Mouse (Mus musculus): ENCODE data around the gene Igsf9b. TPM values are rescaled to one million over a fixed set of nuclear protein-coding genes. Genes with fewer than 3 reads are reported as not detected.

The Igsf9b gene
- total and polyA plus RNA-seq, 2 experiments from 2014 or later, result 19.3 to 83.3 TPM

DNA sequence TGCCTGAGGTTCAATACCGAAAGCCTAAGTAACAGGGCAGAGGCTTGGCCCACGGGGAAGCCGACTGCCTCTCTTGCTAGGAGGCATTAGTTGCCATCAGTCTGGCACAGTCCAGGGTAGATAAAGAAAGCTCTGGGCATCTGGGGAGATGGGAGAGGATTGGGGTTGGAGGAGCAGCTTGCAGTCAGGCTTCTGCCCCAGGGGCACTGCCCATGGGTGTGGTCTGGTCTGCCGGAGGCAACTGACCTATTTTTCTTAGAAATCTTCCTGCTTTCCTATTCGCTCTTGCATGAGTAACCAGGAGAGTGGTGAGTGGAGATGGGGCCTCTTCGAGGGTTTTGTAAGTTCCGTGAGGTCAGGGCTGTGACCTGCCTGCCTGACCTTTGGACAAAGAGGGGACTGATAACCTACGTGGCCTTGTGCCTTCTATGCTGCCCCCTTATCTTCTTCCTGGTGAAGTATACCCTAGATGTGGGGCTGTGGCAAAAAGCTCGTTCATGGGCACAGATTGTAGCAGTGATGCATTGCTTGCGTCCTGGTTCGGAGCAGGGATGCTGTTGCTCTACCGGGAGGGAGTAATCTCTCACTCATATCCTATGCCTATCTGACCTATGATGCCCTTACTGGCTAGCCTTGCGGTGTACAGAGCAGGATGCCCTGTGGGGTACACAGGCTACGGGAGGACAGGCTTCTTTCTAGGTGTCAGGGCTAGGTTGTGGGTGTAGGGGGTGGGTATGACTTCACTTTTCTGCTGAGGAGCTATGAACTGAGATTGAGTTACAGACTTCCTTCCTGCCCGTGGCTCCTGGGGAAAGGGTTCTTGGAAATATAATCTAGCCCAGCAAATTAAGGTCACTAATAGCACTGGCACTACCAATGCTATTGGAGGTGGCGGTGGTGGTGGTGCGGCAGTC lies 4.8 kb downstream of the Igsf9b start:
- DNase-seq (ENCODE audit: low spot score) (no peak), ATAC-seq (ENCODE audit: low FRiP score) (no peak)
- peaks cover 54% of the 10 kb centered on the region for H3K4me1 ChIP-seq (ENCODE audit: insufficient read depth, low read length)
- no peaks in the 10 kb centered on the region for H3K9me3 ChIP-seq (ENCODE audit: low read length)
- H3K27me3 ChIP-seq (ENCODE audit: insufficient read depth, low read length), result no peaks in the 10 kb centered on the region
- WGBS, result 68% methylated on average over 17 of the region's 17 CpGs
- H3K4me3 ChIP-seq (ENCODE audit: low read depth, low read length), result 0 out of 2 replicates have a peak overlapping the region, but pooled peaks have one; percentile 2
- H3K9ac ChIP-seq (replicated peaks; ENCODE audit: low read length, poor library complexity, severe bottlenecking), result peak overlapping the region; percentile 33; the same call in 1 of the 2 replicates
- no peak for TF ChIP-seq CTCF (IDR thresholded peaks at IDR 0.05)
- no peaks in the 10 kb centered on the region for H3K36me3 ChIP-seq (ENCODE audit: insufficient read depth, low read length)
- peak overlapping the region; percentile 62 for H3K4me2 ChIP-seq (ENCODE audit: low read depth, low read length, poor library complexity, severe bottlenecking)
- H3K27ac ChIP-seq (ENCODE audit: low read depth, low read length), result 0 out of 2 replicates have a peak overlapping the region, but pooled peaks have one; percentile 32

- no peak for ATAC-seq (ENCODE audit: low FRiP score)
- no peak overlapping the region for H3K27ac ChIP-seq (ENCODE audit: low read depth, low read length)
- no peaks in the 10 kb centered on the region for H3K27me3 ChIP-seq (ENCODE audit: insufficient read depth, low read length)
- no peaks in the 10 kb centered on the region for H3K9me3 ChIP-seq (ENCODE audit: low read length)
- H3K4me3 ChIP-seq (ENCODE audit: low read depth, low read length), result no peak overlapping the region
- no peak for DNase-seq (ENCODE audit: low spot score)
- H3K4me1 ChIP-seq (ENCODE audit: insufficient read depth, low read length), result peaks cover 58% of the 10 kb centered on the region
- H3K9ac ChIP-seq (replicated peaks; ENCODE audit: low read length, poor library complexity, severe bottlenecking), result no peak overlapping the region
- no peak for TF ChIP-seq CTCF (IDR thresholded peaks at IDR 0.05)
- H3K4me2 ChIP-seq (ENCODE audit: low read depth, low read length, poor library complexity, severe bottlenecking), result no peak overlapping the region
- no peaks in the 10 kb centered on the region for H3K36me3 ChIP-seq (ENCODE audit: insufficient read depth, low read length)
- 63% methylated on average over 5 of the region's 5 CpGs for WGBS
Measured at GRCm38 (mm10) chr9:27304485-27305102, 5.6 kb downstream of the Igsf9b start.

- no peak for ATAC-seq (ENCODE audit: low FRiP score)
- Histone ChIP-seq H3K27ac (ENCODE audit: low read depth, low read length) (no peak overlapping the region), H3K9me3 (ENCODE audit: low read length) (no peaks in the 10 kb centered on the region), H3K27me3 (ENCODE audit: insufficient read depth, low read length) (no peaks in the 10 kb centered on the region), H3K4me1 (ENCODE audit: insufficient read depth, low read length) (peaks cover 58% of the 10 kb centered on the region), H3K4me3 (ENCODE audit: low read depth, low read length) (no peak overlapping the region), H3K36me3 (ENCODE audit: insufficient read depth, low read length) (no peaks in the 10 kb centered on the region), H3K9ac (replicated peaks; ENCODE audit: low read length, poor library complexity, severe bottlenecking) (no peak overlapping the region), H3K4me2 (ENCODE audit: low read depth, low read length, poor library complexity, severe bottlenecking) (no peak overlapping the region)
- no peak for DNase-seq (ENCODE audit: low spot score)
- no peak for TF ChIP-seq CTCF (IDR thresholded peaks at IDR 0.05)
- 80% methylated on average over 3 of the region's 3 CpGs for WGBS
Measured at GRCm38 (mm10) chr9:27305502-27305901, 6.5 kb downstream of the Igsf9b start.

- no peak overlapping the region for H3K4me2 ChIP-seq (ENCODE audit: low read depth, low read length, poor library complexity, severe bottlenecking)
Measured at GRCm38 (mm10) chr9:27306642-27307041, 7.6 kb downstream of the Igsf9b start.

DNA sequence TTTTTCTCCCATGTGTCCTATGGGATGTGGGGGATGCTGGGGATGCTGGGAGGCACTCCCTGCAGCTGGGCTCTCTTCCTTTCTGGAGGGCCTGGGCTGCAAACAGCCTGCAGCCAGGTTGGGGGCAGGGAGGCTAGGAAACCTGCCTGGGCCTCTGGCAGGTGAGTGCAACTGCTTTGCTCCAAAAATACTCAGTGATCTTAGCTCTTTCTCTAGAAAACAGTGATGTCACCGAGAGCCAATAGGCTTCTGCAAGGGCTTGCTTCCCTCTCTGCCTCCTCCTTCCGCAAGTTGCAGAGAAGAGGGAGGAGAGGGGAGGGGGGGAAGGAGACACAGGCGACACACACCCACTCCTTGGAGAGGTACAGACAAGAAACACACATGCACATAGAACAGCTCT lies 8.3 kb downstream of the Igsf9b start:
- Histone ChIP-seq H3K9ac (replicated peaks; ENCODE audit: low read length, poor library complexity, severe bottlenecking) (peak overlapping the region; percentile 52), H3K36me3 (ENCODE audit: insufficient read depth, low read length) (0 out of 2 replicates have a peak, but pooled peaks cover 6% of the 10 kb centered on the region), H3K27me3 (ENCODE audit: insufficient read depth, low read length) (no peaks in the 10 kb centered on the region), H3K9me3 (ENCODE audit: low read length) (no peaks in the 10 kb centered on the region), H3K4me2 (ENCODE audit: low read depth, low read length, poor library complexity, severe bottlenecking) (no peak overlapping the region), H3K4me1 (ENCODE audit: insufficient read depth, low read length) (peaks cover 49% of the 10 kb centered on the region), H3K27ac (ENCODE audit: low read depth, low read length) (peak overlapping the region; percentile 90), H3K4me3 (ENCODE audit: low read depth, low read length) (no peak overlapping the region)
- TF ChIP-seq CTCF (IDR thresholded peaks at IDR 0.05), result peak; percentile 42
- 0% methylated on average over 2 of the region's 3 CpGs for WGBS
- DNase-seq (ENCODE audit: low spot score), result peak; percentile 89
- peak; percentile 86 for ATAC-seq (ENCODE audit: low FRiP score)

More at GRCm38 (mm10) chr9:27306642-27307041, 7.6 kb downstream of the Igsf9b start:
- H3K36me3 ChIP-seq (ENCODE audit: insufficient read depth, low read length), result 0 out of 2 replicates have a peak, but pooled peaks cover 5% of the 10 kb centered on the region
- 22% methylated on average over 4 of the region's 4 CpGs for WGBS
- H3K27ac ChIP-seq (ENCODE audit: low read depth, low read length), result peak overlapping the region; percentile 90
- H3K9me3 ChIP-seq (ENCODE audit: low read length), result no peaks in the 10 kb centered on the region
- peak overlapping the region; percentile 42 for H3K9ac ChIP-seq (replicated peaks; ENCODE audit: low read length, poor library complexity, severe bottlenecking)
- H3K4me1 ChIP-seq (ENCODE audit: insufficient read depth, low read length), result peaks cover 53% of the 10 kb centered on the region
- DNase-seq (ENCODE audit: low spot score) (no peak), ATAC-seq (ENCODE audit: low FRiP score) (no peak)
- H3K4me3 ChIP-seq (ENCODE audit: low read depth, low read length), result no peak overlapping the region
- no peaks in the 10 kb centered on the region for H3K27me3 ChIP-seq (ENCODE audit: insufficient read depth, low read length)
- no peak for TF ChIP-seq CTCF (IDR thresholded peaks at IDR 0.05)
